Mouse (Mus musculus): ENCODE results near the gene Oca2.

DNA sequence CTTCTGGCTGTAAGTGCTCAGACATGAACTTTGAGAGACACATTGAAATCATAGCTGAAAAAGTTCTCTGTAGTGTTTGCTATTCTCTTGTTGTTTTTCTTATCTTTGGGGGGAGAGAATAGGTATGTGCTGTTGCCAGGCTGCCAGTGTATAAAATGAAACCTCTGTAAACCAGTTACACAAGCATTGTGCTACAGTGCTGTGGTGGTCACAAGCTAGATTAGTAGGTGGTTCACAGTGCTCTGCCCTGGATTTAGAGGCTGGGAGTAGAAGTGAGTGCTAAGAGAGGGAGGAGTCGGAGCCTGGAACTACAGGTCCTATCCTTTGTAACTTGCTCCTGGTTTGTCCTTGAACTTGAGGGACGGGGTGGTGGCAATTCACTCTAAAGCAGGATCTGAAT is 148.7 kb downstream of the Oca2 start:
- TF ChIP-seq CTCF (IDR thresholded peaks at IDR 0.05; ENCODE audit: low read depth) (no peak), EP300 (IDR thresholded peaks at IDR 0.05; ENCODE audit: low read depth) (no peak)
